ENCODE assay signal across 8 mouse cellular contexts in genomic region chr11:53469968-53470695, GRCm38 (mm10). TPM values are rescaled to one million over a fixed set of nuclear protein-coding genes. Genes with fewer than 3 reads are reported as not detected.
A peak's percentile ranks its signal among the peaks of the same experiment; 100 is the strongest.
DNase-seq lines count a peak whose midpoint lies in the region; ATAC-seq and TF ChIP-seq lines count a peak whose summit lies in the region.

Gene Gm9837 (minus strand): TSS chr11:53470479.

- H3K9me3 ChIP-seq in heart, embryonic 12.5 days (replicated peaks), result no peaks in the 10 kb centered on the region; the same call in 1 of the 2 replicates
- no peaks in the 10 kb centered on the region for H3K9me3 ChIP-seq in kidney, embryonic 16.5 days (ENCODE audit: low read length)

- H3K4me2 ChIP-seq in heart, embryonic 12.5 days, result peak within 1 kb of the TSS; percentile 64
- H3K4me2 ChIP-seq in kidney, embryonic 16.5 days (replicated peaks; ENCODE audit: low read depth, low read length), result peak within 1 kb of the TSS; percentile 44
- H3K4me2 ChIP-seq in myocyte (ENCODE audit: low read depth), result peak within 1 kb of the TSS; percentile 66

- H3K4me3 ChIP-seq in C2C12 (ENCODE audit: insufficient read depth, poor library complexity, severe bottlenecking) (no peak within 1 kb of the TSS), myocyte (no peak within 1 kb of the TSS)
- peak within 1 kb of the TSS; percentile 24 for H3K4me3 ChIP-seq in heart, embryonic 12.5 days
- H3K4me3 ChIP-seq in kidney, embryonic 16.5 days (ENCODE audit: low read length), result peak within 1 kb of the TSS; percentile 20
- H3K4me3 ChIP-seq in liver, adult 2 months (ENCODE audit: insufficient read depth, low read depth, low read length), result no peak within 1 kb of the TSS

- H3K27me3 ChIP-seq in C2C12 (ENCODE audit: control insufficient read depth, insufficient read depth, insufficient read length), result peaks cover 15% of the 10 kb centered on the region
- H3K27me3 ChIP-seq in heart, embryonic 12.5 days (replicated peaks), result peaks cover 59% of the 10 kb centered on the region
- peaks cover 66% of the 10 kb centered on the region for H3K27me3 ChIP-seq in kidney, embryonic 16.5 days (ENCODE audit: insufficient read depth, low read length)
- H3K27me3 ChIP-seq in liver, adult 2 months (ENCODE audit: control insufficient read depth, insufficient read depth, low read length), result no peaks in the 10 kb centered on the region
- peaks cover 12% of the 10 kb centered on the region for H3K27me3 ChIP-seq in myocyte (ENCODE audit: control insufficient read depth, insufficient read depth, insufficient read length)

- no peak within 1 kb of the TSS for H3K27ac ChIP-seq in heart, embryonic 12.5 days (ENCODE audit: poor library complexity, severe bottlenecking)
- H3K27ac ChIP-seq in kidney, embryonic 16.5 days (ENCODE audit: low read length), result no peak within 1 kb of the TSS
- H3K27ac ChIP-seq in liver, adult 2 months (replicated peaks; ENCODE audit: insufficient read depth, low read depth, low read length), result no peak within 1 kb of the TSS

- DNase-seq in brain, embryonic 14.5 days (ENCODE audit: low read depth), result peak; percentile 96
- peak; percentile 61 for DNase-seq in liver, adult 2 months (ENCODE audit: extremely low read depth, low read depth, low spot score)
- peak; percentile 87 to 96 for DNase-seq in spleen, postnatal 4 days (ENCODE audit: low spot score in 2 of 2)

- peaks cover 20% of the 10 kb centered on the region for H3K4me1 ChIP-seq in heart, embryonic 12.5 days (replicated peaks)
- peaks cover 16% of the 10 kb centered on the region for H3K4me1 ChIP-seq in kidney, embryonic 16.5 days (ENCODE audit: insufficient read depth, low read length)
- H3K4me1 ChIP-seq in liver, adult 2 months (ENCODE audit: control insufficient read depth, insufficient read depth, low read length), result no peaks in the 10 kb centered on the region

- ATAC-seq in erythroblast, adult 5-6 weeks (replicated peaks; ENCODE audit: low FRiP score, poor library complexity, severe bottlenecking), result peak; percentile 88
- 0 out of 2 replicates have a peak, but pooled peaks have one; percentile 70 for ATAC-seq in heart, embryonic 12.5 days (ENCODE audit: insufficient number of reproducible peaks, low FRiP score)
- peak; percentile 86; the same call in 1 of the 2 replicates for ATAC-seq in kidney, embryonic 16.5 days (ENCODE audit: low FRiP score, low TSS enrichment)

- 4% methylated on average over 29 of the region's 29 CpGs for WGBS in heart, embryonic 12.5 days
- WGBS in kidney, embryonic 16.5 days, result 5% methylated on average over 29 of the region's 29 CpGs
- WGBS in liver, adult 2 months, result 8% methylated on average over 29 of the region's 29 CpGs

- H3ac ChIP-seq in C2C12 (ENCODE audit: control insufficient read depth, insufficient read length, low read depth) (peak within 1 kb of the TSS; percentile 51), myocyte (ENCODE audit: control insufficient read depth, insufficient read length) (no peak within 1 kb of the TSS)

- peak; percentile 96 for TF ChIP-seq CTCF in C2C12 (IDR thresholded peaks at IDR 0.05; ENCODE audit: control insufficient read depth, insufficient read depth, insufficient read length)
- peak; percentile 98 for TF ChIP-seq CTCF in brain, embryonic 14.5 days (IDR thresholded peaks at IDR 0.05; ENCODE audit: borderline replicate concordance, extremely low read depth, insufficient read depth, insufficient read length)
- TF ChIP-seq CTCF in liver, adult 2 months (IDR thresholded peaks at IDR 0.05; ENCODE audit: low read depth, low read length), result peak; percentile 98

- H3K9ac ChIP-seq in heart, embryonic 12.5 days, result no peak within 1 kb of the TSS
- H3K9ac ChIP-seq in kidney, embryonic 16.5 days (replicated peaks; ENCODE audit: low read length), result peak within 1 kb of the TSS; percentile 27; the same call in 1 of the 2 replicates
- no peak within 1 kb of the TSS for H3K9ac ChIP-seq in liver, adult 2 months (ENCODE audit: low read depth, low read length)

- no peak for TF ChIP-seq POLR2A in brain, embryonic 14.5 days (IDR thresholded peaks at IDR 0.05; ENCODE audit: borderline replicate concordance, extremely low read depth, insufficient read depth, insufficient read length, poor library complexity, severe bottlenecking)
- no peak for TF ChIP-seq POLR2A in liver, adult 2 months (IDR thresholded peaks at IDR 0.05; ENCODE audit: extremely low read depth, insufficient read depth, low read length)
- TF ChIP-seq POLR2A in myocyte (IDR thresholded peaks at IDR 0.05; ENCODE audit: insufficient read length, low read depth), result no peak

- H3K79me2 ChIP-seq in C2C12 (ENCODE audit: control insufficient read depth, insufficient read depth), result no peaks in the 10 kb centered on the region
- no peaks in the 10 kb centered on the region for H3K79me2 ChIP-seq in liver, adult 2 months (ENCODE audit: control insufficient read depth, insufficient read depth, low read length)
- H3K79me2 ChIP-seq in myocyte (ENCODE audit: control insufficient read depth, insufficient read depth), result no peaks in the 10 kb centered on the region

- no peaks in the 10 kb centered on the region for H3K36me3 ChIP-seq in C2C12 (ENCODE audit: control insufficient read depth, insufficient read depth)
- no peaks in the 10 kb centered on the region for H3K36me3 ChIP-seq in heart, embryonic 12.5 days
- no peaks in the 10 kb centered on the region for H3K36me3 ChIP-seq in kidney, embryonic 16.5 days (ENCODE audit: insufficient read depth, low read length)
- H3K36me3 ChIP-seq in liver, adult 2 months (ENCODE audit: control insufficient read depth, insufficient read depth, low read length), result peaks cover 10% of the 10 kb centered on the region
- H3K36me3 ChIP-seq in myocyte (ENCODE audit: control insufficient read depth, insufficient read depth), result no peaks in the 10 kb centered on the region

- H3K79me3 ChIP-seq in C2C12 (ENCODE audit: low read depth), result no peaks in the 10 kb centered on the region

TF ChIP-seq in C2C12, 6 proteins besides CTCF, POLR2A, EP300 and RAD21:
- TF ChIP-seq FOSL1 (IDR thresholded peaks at IDR 0.05; ENCODE audit: insufficient read depth, low read length, poor library complexity, severe bottlenecking) (no peak), MYOD1 (IDR thresholded peaks at IDR 0.05; ENCODE audit: control insufficient read depth, insufficient read length, low read depth) (no peak), MYOG (IDR thresholded peaks at IDR 0.05; ENCODE audit: control insufficient read depth, extremely low read depth, insufficient read length) (no peak), MAX (IDR thresholded peaks at IDR 0.05) (no peak), CEBPB (IDR thresholded peaks at IDR 0.05; ENCODE audit: low read depth) (no peak), USF1 (IDR thresholded peaks at IDR 0.05; ENCODE audit: low read depth) (no peak)

TF ChIP-seq in myocyte, 11 proteins besides CTCF, POLR2A, EP300 and RAD21:
- TF ChIP-seq USF1 (IDR thresholded peaks at IDR 0.05; ENCODE audit: low read depth) (no peak), TCF12 (IDR thresholded peaks at IDR 0.05; ENCODE audit: insufficient read depth, poor library complexity, severe bottlenecking) (no peak), E2F4 (IDR thresholded peaks at IDR 0.05; ENCODE audit: insufficient read depth) (no peak), MYOD1 (IDR thresholded peaks at IDR 0.05; ENCODE audit: control insufficient read depth in 1 of 3, insufficient read length in 2 of 3, low read depth in 2 of 3) (no peak), POLR2AphosphoS2 (IDR thresholded peaks at IDR 0.05; ENCODE audit: insufficient read length, low read depth) (no peak)

RNA-seq across cellular contexts. Expression of gene Gm9837, which starts in this region (rescaled TPM):
- polyA plus RNA-seq in C2C12 (2012; fragmentation: generic; extraction: Trizol), result not detected
- not detected in 2 replicates for polyA plus RNA-seq in brain, embryonic 14.5 days (2012; rRNA removed)
- total RNA-seq in erythroblast, adult 5-6 weeks (2015; ENCODE audit: low replicate concordance), result not detected in 2 replicates
- not detected in 2 replicates for total RNA-seq in erythroblast, adult 5-6 weeks (2017; ENCODE audit: low replicate concordance)
- polyA plus RNA-seq in heart, embryonic 12.5 days (2016; fragmentation: Nextera tagmentation; extraction: Ambion mirVana), result not detected in 2 replicates
- polyA plus RNA-seq in kidney, embryonic 16.5 days (2015; fragmentation: Nextera tagmentation; extraction: Ambion mirVana), result not detected in 2 replicates
- not detected in 2 replicates for total RNA-seq in liver, adult 2 months (2014; rRNA removed)
- not detected in 2 replicates for polyA plus RNA-seq in liver, adult 2 months (2012; rRNA removed)
- not detected for polyA plus RNA-seq in myocyte (2012; fragmentation: generic; extraction: Trizol)

Comparison
In these comparisons a context has a peak if more than half of its experiments do, and no peak if none do; other contexts are left out.
1. Peak in DNase-seq in brain, embryonic 14.5 days; RNA of the gene not detected or under 1 TPM.
2. Peak in ATAC-seq in erythroblast, adult 5-6 weeks; RNA of the gene not detected or under 1 TPM.
3. Peak in ATAC-seq, H3K4me3 ChIP-seq and H3K4me2 ChIP-seq in heart, embryonic 12.5 days; RNA of the gene not detected or under 1 TPM.
4. Peak in ATAC-seq, H3K4me3 ChIP-seq, H3K9ac ChIP-seq and H3K4me2 ChIP-seq in kidney, embryonic 16.5 days; RNA of the gene not detected or under 1 TPM.
5. Peak in DNase-seq in liver, adult 2 months; RNA of the gene not detected or under 1 TPM.